Mouse (Mus musculus): ENCODE measurements at regions not wholly inside any gene's neighbourhood (a gene's known extent, or its start where the extent isn't known, plus 50 kb on each side); places are given as distances from the start of the nearest gene placed in this dataset.

DNA sequence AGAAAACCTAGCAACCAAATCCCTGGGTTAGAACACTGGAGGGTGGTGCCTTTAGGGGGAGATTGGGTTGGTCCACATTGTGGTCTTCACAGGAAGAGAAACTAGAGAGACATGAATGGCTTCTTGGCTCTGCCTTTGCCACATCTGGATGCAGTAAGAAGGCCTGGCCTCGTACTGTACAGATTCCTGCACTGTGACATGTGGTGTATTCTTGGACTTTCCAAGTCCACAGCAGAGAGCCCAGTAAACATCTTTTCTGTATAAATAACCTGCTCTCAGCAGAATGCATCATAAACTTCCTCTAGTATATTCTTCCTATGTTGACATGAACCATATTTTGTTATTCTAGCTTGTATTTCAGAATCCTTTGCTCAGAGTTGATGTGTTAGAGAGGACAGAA lies 235.7 kb downstream of the Ankrd50 start:
- Histone ChIP-seq H3K4me3 (ENCODE audit: insufficient read depth, low read depth, low read length) (no peak overlapping the region), H3K36me3 (ENCODE audit: control insufficient read depth, insufficient read depth, low read length) (no peaks in the 10 kb centered on the region), H3K9ac (ENCODE audit: low read depth, low read length) (no peak overlapping the region), H3K4me1 (ENCODE audit: control insufficient read depth, insufficient read depth, low read length) (no peaks in the 10 kb centered on the region), H3K27ac (replicated peaks; ENCODE audit: insufficient read depth, low read depth, low read length) (no peak overlapping the region), H3K27me3 (ENCODE audit: control insufficient read depth, insufficient read depth, low read length) (no peaks in the 10 kb centered on the region), H3K79me2 (ENCODE audit: control insufficient read depth, insufficient read depth, low read length) (no peaks in the 10 kb centered on the region)
- WGBS, result 93% methylated on average over 1 of the region's 1 CpGs
- DNase-seq (ENCODE audit: extremely low read depth, low read depth, low spot score), result no peak
- no peak for TF ChIP-seq CTCF (IDR thresholded peaks at IDR 0.05; ENCODE audit: low read depth, low read length)
- TF ChIP-seq POLR2A (IDR thresholded peaks at IDR 0.05; ENCODE audit: extremely low read depth, insufficient read depth, low read length), result no peak

DNA sequence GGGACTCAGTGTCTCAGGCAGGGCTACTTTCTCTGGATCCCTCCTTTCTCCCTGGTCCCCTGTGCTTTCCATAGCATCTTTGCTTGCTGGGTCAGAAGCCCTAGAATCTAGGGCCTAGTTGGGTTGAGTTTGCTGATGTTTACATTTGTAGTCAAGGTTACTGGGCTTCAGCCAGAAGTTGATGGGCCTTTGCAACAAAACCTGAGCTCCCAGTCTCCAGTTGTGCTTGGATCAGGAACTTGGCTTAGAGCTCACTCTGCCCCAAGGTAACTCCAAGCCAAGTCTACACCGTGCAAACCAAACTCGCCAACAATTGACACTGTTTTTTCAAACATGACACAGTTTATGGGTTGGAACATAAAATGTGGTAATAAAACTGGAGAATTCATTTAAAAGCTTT lies 238.2 kb downstream of the Ankrd50 start:
- Histone ChIP-seq H3K79me2 (ENCODE audit: control insufficient read depth, insufficient read depth, low read length) (no peaks in the 10 kb centered on the region), H3K36me3 (ENCODE audit: control insufficient read depth, insufficient read depth, low read length) (no peaks in the 10 kb centered on the region), H3K27ac (replicated peaks; ENCODE audit: insufficient read depth, low read depth, low read length) (no peak overlapping the region), H3K4me3 (ENCODE audit: insufficient read depth, low read depth, low read length) (no peak overlapping the region), H3K9ac (ENCODE audit: low read depth, low read length) (no peak overlapping the region), H3K27me3 (ENCODE audit: control insufficient read depth, insufficient read depth, low read length) (no peaks in the 10 kb centered on the region), H3K4me1 (ENCODE audit: control insufficient read depth, insufficient read depth, low read length) (peaks cover 3% of the 10 kb centered on the region; the same call in 1 of the 2 replicates)
- TF ChIP-seq POLR2A (IDR thresholded peaks at IDR 0.05; ENCODE audit: extremely low read depth, insufficient read depth, low read length) (no peak), CTCF (IDR thresholded peaks at IDR 0.05; ENCODE audit: low read depth, low read length) (no peak)
- 18% methylated on average over 2 of the region's 2 CpGs for WGBS
- DNase-seq (ENCODE audit: extremely low read depth, low read depth, low spot score), result peak; percentile 36

DNA sequence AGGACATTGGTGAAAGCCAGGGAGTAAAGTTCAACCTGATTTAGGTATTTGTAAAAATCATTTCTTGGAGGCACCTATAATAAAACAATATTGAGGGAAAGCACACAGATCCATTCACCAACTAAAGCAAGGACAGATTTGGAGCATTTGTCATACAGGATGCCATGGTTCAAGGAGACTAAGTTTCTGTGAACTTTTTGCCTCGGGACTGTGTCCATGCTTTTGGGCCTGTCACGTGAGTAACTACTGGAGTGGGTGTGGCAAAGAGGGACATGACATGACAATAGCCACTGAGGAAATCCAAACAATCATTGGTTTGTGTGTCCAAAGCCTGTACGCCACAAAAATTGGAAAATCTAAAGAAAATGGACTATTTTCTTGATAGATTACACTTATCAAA lies 241.4 kb downstream of the Ankrd50 start:
- Histone ChIP-seq H3K79me2 (ENCODE audit: control insufficient read depth, insufficient read depth, low read length) (no peaks in the 10 kb centered on the region), H3K4me3 (ENCODE audit: insufficient read depth, low read depth, low read length) (no peak overlapping the region), H3K9ac (ENCODE audit: low read depth, low read length) (no peak overlapping the region), H3K27ac (replicated peaks; ENCODE audit: insufficient read depth, low read depth, low read length) (no peak overlapping the region; the same call in 1 of the 2 replicates), H3K4me1 (ENCODE audit: control insufficient read depth, insufficient read depth, low read length) (peaks cover 3% of the 10 kb centered on the region; the same call in 1 of the 2 replicates), H3K36me3 (ENCODE audit: control insufficient read depth, insufficient read depth, low read length) (no peaks in the 10 kb centered on the region), H3K27me3 (ENCODE audit: control insufficient read depth, insufficient read depth, low read length) (no peaks in the 10 kb centered on the region)
- TF ChIP-seq POLR2A (IDR thresholded peaks at IDR 0.05; ENCODE audit: extremely low read depth, insufficient read depth, low read length) (no peak), CTCF (IDR thresholded peaks at IDR 0.05; ENCODE audit: low read depth, low read length) (no peak)
- DNase-seq (ENCODE audit: extremely low read depth, low read depth, low spot score), result peak; percentile 68
- WGBS, result 19% methylated on average over 3 of the region's 3 CpGs

- Histone ChIP-seq H3K27me3 (ENCODE audit: control insufficient read depth, insufficient read depth, low read length) (no peaks in the 10 kb centered on the region), H3K4me3 (ENCODE audit: insufficient read depth, low read depth, low read length) (no peak overlapping the region), H3K79me2 (ENCODE audit: control insufficient read depth, insufficient read depth, low read length) (no peaks in the 10 kb centered on the region), H3K27ac (replicated peaks; ENCODE audit: insufficient read depth, low read depth, low read length) (no peak overlapping the region), H3K9ac (ENCODE audit: low read depth, low read length) (no peak overlapping the region), H3K36me3 (ENCODE audit: control insufficient read depth, insufficient read depth, low read length) (no peaks in the 10 kb centered on the region), H3K4me1 (ENCODE audit: control insufficient read depth, insufficient read depth, low read length) (no peaks in the 10 kb centered on the region)
- no peak for DNase-seq (ENCODE audit: extremely low read depth, low read depth, low spot score)
- WGBS, result 66% methylated on average over 2 of the region's 2 CpGs
- TF ChIP-seq POLR2A (IDR thresholded peaks at IDR 0.05; ENCODE audit: extremely low read depth, insufficient read depth, low read length), result no peak
- no peak for TF ChIP-seq CTCF (IDR thresholded peaks at IDR 0.05; ENCODE audit: low read depth, low read length)
Measured at GRCm38 (mm10) chr3:38237616-38238015, 247.0 kb downstream of the Ankrd50 start.

DNA sequence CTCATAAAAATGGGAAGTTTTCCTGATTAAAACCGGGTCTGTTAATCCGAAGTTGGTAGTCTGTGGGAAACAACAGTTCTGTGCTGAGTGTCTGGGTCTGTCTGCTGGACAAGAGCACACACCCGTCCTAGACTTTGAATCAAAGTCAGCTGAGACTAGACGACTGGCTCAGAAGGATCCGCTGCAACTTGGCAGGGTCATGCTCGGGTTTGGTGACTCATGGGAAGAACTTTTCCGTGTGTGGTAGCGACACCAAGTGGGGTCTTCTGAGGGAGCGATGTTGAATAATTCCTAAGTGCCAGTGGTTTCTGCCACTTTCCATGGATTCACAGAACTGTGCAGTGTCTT lies 248.9 kb downstream of the Ankrd50 start:
- no peak for DNase-seq (ENCODE audit: extremely low read depth, low read depth, low spot score)
- no peaks in the 10 kb centered on the region for H3K36me3 ChIP-seq (ENCODE audit: control insufficient read depth, insufficient read depth, low read length)
- H3K4me1 ChIP-seq (ENCODE audit: control insufficient read depth, insufficient read depth, low read length), result no peaks in the 10 kb centered on the region
- H3K4me3 ChIP-seq (ENCODE audit: insufficient read depth, low read depth, low read length), result no peak overlapping the region
- no peaks in the 10 kb centered on the region for H3K27me3 ChIP-seq (ENCODE audit: control insufficient read depth, insufficient read depth, low read length)
- H3K9ac ChIP-seq (ENCODE audit: low read depth, low read length), result no peak overlapping the region
- no peaks in the 10 kb centered on the region for H3K79me2 ChIP-seq (ENCODE audit: control insufficient read depth, insufficient read depth, low read length)
- WGBS, result 77% methylated on average over 9 of the region's 9 CpGs
- H3K27ac ChIP-seq (replicated peaks; ENCODE audit: insufficient read depth, low read depth, low read length), result no peak overlapping the region
- TF ChIP-seq POLR2A (IDR thresholded peaks at IDR 0.05; ENCODE audit: extremely low read depth, insufficient read depth, low read length) (no peak), CTCF (IDR thresholded peaks at IDR 0.05; ENCODE audit: low read depth, low read length) (no peak)

- WGBS, result 77% methylated on average over 18 of the region's 18 CpGs
- TF ChIP-seq CTCF (IDR thresholded peaks at IDR 0.05; ENCODE audit: low read depth, low read length), result no peak
- no peak for TF ChIP-seq POLR2A (IDR thresholded peaks at IDR 0.05; ENCODE audit: extremely low read depth, insufficient read depth, low read length)
- H3K4me1 ChIP-seq (ENCODE audit: control insufficient read depth, insufficient read depth, low read length), result no peaks in the 10 kb centered on the region
- no peaks in the 10 kb centered on the region for H3K27me3 ChIP-seq (ENCODE audit: control insufficient read depth, insufficient read depth, low read length)
- no peak for DNase-seq (ENCODE audit: extremely low read depth, low read depth, low spot score)
- no peaks in the 10 kb centered on the region for H3K79me2 ChIP-seq (ENCODE audit: control insufficient read depth, insufficient read depth, low read length)
- no peak overlapping the region for H3K4me3 ChIP-seq (ENCODE audit: insufficient read depth, low read depth, low read length)
- no peaks in the 10 kb centered on the region for H3K36me3 ChIP-seq (ENCODE audit: control insufficient read depth, insufficient read depth, low read length)
- no peak overlapping the region for H3K27ac ChIP-seq (replicated peaks; ENCODE audit: insufficient read depth, low read depth, low read length)
- H3K9ac ChIP-seq (ENCODE audit: low read depth, low read length), result no peak overlapping the region
Measured at GRCm38 (mm10) chr3:38235033-38235735, 249.5 kb downstream of the Ankrd50 start.
